10 mouse cellular contexts compared by ENCODE assay signal in the genomic region with DNA sequence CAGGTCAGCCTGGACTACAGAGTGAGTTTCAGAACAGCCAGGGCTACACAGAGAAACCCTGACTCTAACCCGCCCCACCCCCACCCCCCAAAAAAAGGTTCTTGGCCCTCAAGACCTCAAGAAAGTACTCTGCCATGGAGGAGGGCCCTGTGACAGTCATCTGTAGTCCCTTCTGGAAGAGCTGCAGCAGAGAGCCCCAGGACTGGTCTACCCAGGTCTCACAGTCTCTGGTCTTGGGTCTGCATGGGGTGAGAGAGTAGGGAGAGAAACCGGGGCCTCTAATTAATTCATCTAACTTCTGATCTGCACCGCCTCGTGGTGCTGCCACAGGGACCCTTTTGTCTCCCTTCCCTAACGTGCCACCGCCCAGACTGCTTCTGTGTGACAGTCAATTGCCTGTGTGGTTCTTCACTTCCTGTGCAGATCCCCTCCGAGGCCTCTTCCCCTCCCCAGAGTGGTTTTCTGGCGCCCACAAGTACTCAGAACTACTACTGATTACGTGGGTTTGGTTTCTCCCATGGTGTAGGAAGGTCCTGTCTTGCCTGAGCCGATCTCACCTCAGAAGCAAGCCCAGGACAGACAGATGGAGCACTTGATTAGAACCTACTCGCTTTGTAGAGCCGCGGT.
DNase-seq lines count a peak whose midpoint lies in the region; ATAC-seq and TF ChIP-seq lines count a peak whose summit lies in the region.
"Had no signal": no experiment of that assay in that cellular context is flagged by ENCODE, and none has a peak within 500 bp of the region (broad histone marks: within the 10 kb centered on the region; RNA-seq: fewer than 3 reads in every experiment).

No protein-coding gene starts in this region.

- no peak overlapping the region for H3K4me3 ChIP-seq in stomach, embryonic 15.5 days (replicated peaks)
- H3K4me3 ChIP-seq in stomach, postnatal 0 days (ENCODE audit: low read depth, low read length), result no peak overlapping the region
- H3K4me3 ChIP-seq: heart, adult 2 months had no signal

- H3K4me2 ChIP-seq in stomach, embryonic 15.5 days, result no peak overlapping the region
- no peak overlapping the region for H3K4me2 ChIP-seq in stomach, postnatal 0 days (replicated peaks; ENCODE audit: low read depth)

- WGBS in stomach, embryonic 15.5 days, result 69% methylated on average over 13 of the region's 13 CpGs
- 68% methylated on average over 13 of the region's 13 CpGs for WGBS in stomach, postnatal 0 days

- TF ChIP-seq EP300 in stomach, postnatal 0 days (optimal IDR thresholded peaks at IDR 0.05), result no peak

- no peaks in the 10 kb centered on the region for H3K9me3 ChIP-seq in stomach, embryonic 15.5 days
- H3K9me3 ChIP-seq in stomach, postnatal 0 days (ENCODE audit: control insufficient read depth, low read length), result no peaks in the 10 kb centered on the region

- no peak overlapping the region for H3K9ac ChIP-seq in stomach, embryonic 15.5 days
- H3K9ac ChIP-seq in stomach, postnatal 0 days (ENCODE audit: low read length), result no peak overlapping the region

- 0 out of 2 replicates have a peak, but pooled peaks have one; percentile 18 for ATAC-seq in stomach, embryonic 15.5 days (ENCODE audit: insufficient read depth, low FRiP score, low read depth)
- ATAC-seq in stomach, postnatal 0 days (ENCODE audit: low FRiP score, low TSS enrichment), result no peak
- ATAC-seq in granulocyte monocyte progenitor cell, adult 5-6 weeks (replicated peaks; ENCODE audit: poor library complexity, severe bottlenecking), result peak; percentile 99
- peak; percentile 74 for ATAC-seq in monocyte, adult 5-6 weeks (replicated peaks; ENCODE audit: insufficient number of reproducible peaks, low FRiP score, low TSS enrichment, poor library complexity, severe bottlenecking)

- TF ChIP-seq CTCF in stomach, postnatal 0 days (IDR thresholded peaks at IDR 0.05; ENCODE audit: low read depth), result no peak

- H3K36me3 ChIP-seq in stomach, embryonic 15.5 days, result no peaks in the 10 kb centered on the region
- no peaks in the 10 kb centered on the region for H3K36me3 ChIP-seq in stomach, postnatal 0 days (ENCODE audit: control insufficient read depth, insufficient read depth, low read length)

- H3K27ac ChIP-seq in stomach, embryonic 15.5 days, result no peak overlapping the region
- H3K27ac ChIP-seq in stomach, postnatal 0 days (replicated peaks), result no peak overlapping the region
- H3K27ac ChIP-seq: heart, adult 2 months had no signal

- no peaks in the 10 kb centered on the region for H3K4me1 ChIP-seq in stomach, embryonic 15.5 days
- no peaks in the 10 kb centered on the region for H3K4me1 ChIP-seq in stomach, postnatal 0 days (replicated peaks; ENCODE audit: control insufficient read depth, insufficient read depth)

- no peaks in the 10 kb centered on the region for H3K27me3 ChIP-seq in stomach, embryonic 15.5 days (replicated peaks)
- H3K27me3 ChIP-seq in stomach, postnatal 0 days (ENCODE audit: control insufficient read depth, insufficient read depth, low read length), result no peaks in the 10 kb centered on the region

- DNase-seq in stomach, postnatal 0 days (ENCODE audit: low spot score), result no peak
- peak; percentile 82 for DNase-seq in thymus, postnatal 4 days
- no peak for DNase-seq in urinary bladder, postnatal 10 days (ENCODE audit: low spot score)
- no peak for DNase-seq in MN1 (ENCODE audit: low spot score)
- DNase-seq in layer of hippocampus, adult 8-10 months (ENCODE audit: low spot score in 2 of 2), result no peak
- DNase-seq: kidney, postnatal 4 days had no signal
